Mouse (Mus musculus): ENCODE data around the gene Rapgef5.

Gene Rapgef5

GRCm38 (mm10) chr12:117595179-117595578 is 78.9 kb downstream of the Rapgef5 start:
- in situ Hi-C loops (cut with MboI; ENCODE audit: low sequenced_read_pairs) = loop anchor here (10.0 to 25.0 kb wide), 2 partner anchors 170 to 183 kb away; no protein-coding TSS in a partner anchor

GRCm38 (mm10) chr12:117598190-117598589 is 81.9 kb downstream of the Rapgef5 start:
- in situ Hi-C loops (cut with MboI; ENCODE audit: low sequenced_read_pairs) = loop anchor here (10.0 to 25.0 kb wide), 2 partner anchors 167 to 186 kb away; no protein-coding TSS in a partner anchor

GRCm38 (mm10) chr12:117605966-117606365 is 89.7 kb downstream of the Rapgef5 start:
- in situ Hi-C loops (cut with MboI; ENCODE audit: low sequenced_read_pairs) = no loop called here

- in situ Hi-C loops (cut with MboI; ENCODE audit: low sequenced_read_pairs) = no loop called here
Measured at GRCm38 (mm10) chr12:117612715-117613114, 96.4 kb downstream of the Rapgef5 start.

GRCm38 (mm10) chr12:117619523-117620023 is 103.3 kb downstream of the Rapgef5 start:
- in situ Hi-C loops (cut with MboI; ENCODE audit: low sequenced_read_pairs) = no loop called here

GRCm38 (mm10) chr12:117622972-117623371 is 106.7 kb downstream of the Rapgef5 start:
- in situ Hi-C loops (cut with MboI; ENCODE audit: low sequenced_read_pairs) = no loop called here

- in situ Hi-C loops (cut with MboI; ENCODE audit: low sequenced_read_pairs) = no loop called here
Measured at GRCm38 (mm10) chr12:117627311-117627710, 111.0 kb downstream of the Rapgef5 start.

- in situ Hi-C loops (cut with MboI; ENCODE audit: low sequenced_read_pairs) = no loop called here
Measured at GRCm38 (mm10) chr12:117628321-117629093, 112.2 kb downstream of the Rapgef5 start.

- in situ Hi-C loops (cut with MboI; ENCODE audit: low sequenced_read_pairs) = no loop called here
Measured at GRCm38 (mm10) chr12:117632133-117632532, 115.9 kb downstream of the Rapgef5 start.

GRCm38 (mm10) chr12:117636139-117636772 is 120.0 kb downstream of the Rapgef5 start:
- in situ Hi-C loops (cut with MboI; ENCODE audit: low sequenced_read_pairs) = no loop called here

- in situ Hi-C loops (cut with MboI; ENCODE audit: low sequenced_read_pairs) = no loop called here
Measured at GRCm38 (mm10) chr12:117636969-117637368, 120.7 kb downstream of the Rapgef5 start.

GRCm38 (mm10) chr12:117638833-117639232 is 122.6 kb downstream of the Rapgef5 start:
- in situ Hi-C loops (cut with MboI; ENCODE audit: low sequenced_read_pairs) = no loop called here

- in situ Hi-C loops (cut with MboI; ENCODE audit: low sequenced_read_pairs) = no loop called here
Measured at GRCm38 (mm10) chr12:117639356-117640121, 123.3 kb downstream of the Rapgef5 start.

- in situ Hi-C loops (cut with MboI; ENCODE audit: low sequenced_read_pairs) = no loop called here
Measured at GRCm38 (mm10) chr12:117642512-117642911, 126.2 kb downstream of the Rapgef5 start.

- in situ Hi-C loops (cut with MboI; ENCODE audit: low sequenced_read_pairs) = no loop called here
Measured at GRCm38 (mm10) chr12:117645771-117646170, 129.5 kb downstream of the Rapgef5 start.

GRCm38 (mm10) chr12:117653920-117654472 is 137.7 kb downstream of the Rapgef5 start:
- in situ Hi-C loops (cut with MboI; ENCODE audit: low sequenced_read_pairs) = no loop called here

GRCm38 (mm10) chr12:117656935-117657334 is 140.7 kb downstream of the Rapgef5 start:
- in situ Hi-C loops (cut with MboI; ENCODE audit: low sequenced_read_pairs) = no loop called here

- in situ Hi-C loops (cut with MboI; ENCODE audit: low sequenced_read_pairs) = no loop called here
Measured at GRCm38 (mm10) chr12:117657766-117658165, 141.5 kb downstream of the Rapgef5 start.

- in situ Hi-C loops (cut with MboI; ENCODE audit: low sequenced_read_pairs) = no loop called here
Measured at GRCm38 (mm10) chr12:117658821-117659220, 142.5 kb downstream of the Rapgef5 start.

GRCm38 (mm10) chr12:117660361-117660760 is 144.1 kb downstream of the Rapgef5 start:
- in situ Hi-C loops (cut with MboI; ENCODE audit: low sequenced_read_pairs) = no loop called here

GRCm38 (mm10) chr12:117661871-117662270 is 145.6 kb downstream of the Rapgef5 start:
- in situ Hi-C loops (cut with MboI; ENCODE audit: low sequenced_read_pairs) = no loop called here
